Mouse (Mus musculus): ENCODE measurements at regions not wholly inside any gene's neighbourhood (a gene's known extent, or its start where the extent isn't known, plus 50 kb on each side); places are given as distances from the start of the nearest gene placed in this dataset.

- no peak overlapping the region for H3K4me2 ChIP-seq (replicated peaks)
- H3K36me3 ChIP-seq: no peaks in the 10 kb centered on the region
- no peaks in the 10 kb centered on the region for H3K9me3 ChIP-seq (replicated peaks)
- ATAC-seq (ENCODE audit: low FRiP score): no peak
- H3K4me3 ChIP-seq: no peak overlapping the region
- H3K9ac ChIP-seq: no peak overlapping the region
- WGBS: 92% methylated on average over 4 of the region's 4 CpGs
- H3K27me3 ChIP-seq: no peaks in the 10 kb centered on the region
- no peaks in the 10 kb centered on the region for H3K4me1 ChIP-seq
- H3K27ac ChIP-seq: no peak overlapping the region
Observed at GRCm38 (mm10) chr12:90946528-90946918, 208.3 kb upstream of the Dio2 start.

- ATAC-seq (ENCODE audit: low FRiP score): no peak
- H3K27ac ChIP-seq: no peak overlapping the region
- H3K9ac ChIP-seq: no peak overlapping the region
- no peaks in the 10 kb centered on the region for H3K4me1 ChIP-seq
- H3K36me3 ChIP-seq: no peaks in the 10 kb centered on the region
- 69% methylated on average over 6 of the region's 6 CpGs for WGBS
- H3K4me2 ChIP-seq (replicated peaks): no peak overlapping the region
- H3K27me3 ChIP-seq: no peaks in the 10 kb centered on the region
- no peak overlapping the region for H3K4me3 ChIP-seq
- no peaks in the 10 kb centered on the region for H3K9me3 ChIP-seq (replicated peaks)
Observed at GRCm38 (mm10) chr12:90945743-90946527, 207.7 kb upstream of the Dio2 start.

DNA sequence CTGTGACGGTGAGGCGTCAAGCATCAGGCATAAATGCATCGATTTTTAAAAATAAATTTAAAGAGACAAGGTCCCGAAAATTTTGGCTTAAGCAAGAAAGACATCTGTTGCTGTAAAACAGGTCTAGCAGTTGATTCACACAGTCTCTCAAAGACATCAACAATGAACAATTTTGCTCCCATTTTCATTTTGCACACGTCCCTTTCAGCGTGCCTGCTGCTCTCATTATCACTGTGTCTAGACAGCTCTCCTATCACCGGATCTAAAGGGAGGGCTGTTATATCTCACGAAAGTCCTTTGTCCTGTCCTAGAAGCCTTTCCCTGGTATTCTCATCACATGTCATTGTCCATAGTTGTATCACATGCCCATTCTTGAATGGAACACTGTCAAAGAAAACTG lies 194.4 kb upstream of the Dio2 start:
- H3K27me3 ChIP-seq: no peaks in the 10 kb centered on the region
- no peak overlapping the region for H3K27ac ChIP-seq
- no peak overlapping the region for H3K4me3 ChIP-seq
- no peaks in the 10 kb centered on the region for H3K4me1 ChIP-seq
- H3K4me2 ChIP-seq (replicated peaks): no peak overlapping the region
- no peak overlapping the region for H3K9ac ChIP-seq
- H3K9me3 ChIP-seq (replicated peaks): no peaks in the 10 kb centered on the region
- WGBS: 92% methylated on average over 8 of the region's 8 CpGs
- no peak for ATAC-seq (ENCODE audit: low FRiP score)
- H3K36me3 ChIP-seq: no peaks in the 10 kb centered on the region

DNA sequence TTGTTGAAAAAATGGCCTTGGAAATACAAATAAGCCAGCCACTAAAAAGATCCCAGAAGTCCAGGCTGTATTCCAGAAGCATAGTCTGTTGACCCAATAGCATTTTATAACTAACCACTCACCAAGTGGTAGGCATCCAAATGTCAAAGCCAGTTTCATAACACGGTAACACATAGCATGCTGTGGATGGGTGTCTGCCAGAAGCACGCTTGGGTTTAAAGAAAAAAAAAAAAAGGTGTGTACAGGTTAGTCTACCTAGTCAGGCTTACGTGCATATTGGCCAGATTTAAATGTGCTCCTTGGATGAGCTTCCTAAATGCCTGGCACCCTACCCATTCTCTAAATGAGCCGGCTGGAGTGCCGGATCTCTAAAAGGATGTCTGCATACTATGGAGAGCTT lies 194.0 kb upstream of the Dio2 start:
- Histone ChIP-seq H3K4me3 (no peak overlapping the region), H3K27ac (no peak overlapping the region), H3K4me2 (replicated peaks) (no peak overlapping the region), H3K4me1 (no peaks in the 10 kb centered on the region), H3K36me3 (no peaks in the 10 kb centered on the region), H3K27me3 (no peaks in the 10 kb centered on the region), H3K9me3 (replicated peaks) (no peaks in the 10 kb centered on the region), H3K9ac (no peak overlapping the region)
- 90% methylated on average over 5 of the region's 5 CpGs for WGBS
- no peak for ATAC-seq (ENCODE audit: low FRiP score)

GRCm38 (mm10) chr12:90930091-90930715 lies 192.0 kb upstream of the Dio2 start:
- Histone ChIP-seq H3K27ac (no peak overlapping the region), H3K9ac (no peak overlapping the region), H3K4me1 (no peaks in the 10 kb centered on the region), H3K36me3 (no peaks in the 10 kb centered on the region), H3K27me3 (no peaks in the 10 kb centered on the region), H3K4me3 (no peak overlapping the region), H3K4me2 (replicated peaks) (no peak overlapping the region), H3K9me3 (replicated peaks) (no peaks in the 10 kb centered on the region)
- WGBS: 75% methylated on average over 6 of the region's 6 CpGs
- no peak for ATAC-seq (ENCODE audit: low FRiP score)

GRCm38 (mm10) chr12:90923603-90924002 lies 185.4 kb upstream of the Dio2 start:
- H3K36me3 ChIP-seq: no peaks in the 10 kb centered on the region
- 93% methylated on average over 2 of the region's 2 CpGs for WGBS
- no peak overlapping the region for H3K27ac ChIP-seq
- H3K4me1 ChIP-seq: no peaks in the 10 kb centered on the region
- no peak overlapping the region for H3K9ac ChIP-seq
- H3K4me3 ChIP-seq: no peak overlapping the region
- no peak for ATAC-seq (ENCODE audit: low FRiP score)
- H3K4me2 ChIP-seq (replicated peaks): no peak overlapping the region
- no peaks in the 10 kb centered on the region for H3K9me3 ChIP-seq (replicated peaks)
- no peaks in the 10 kb centered on the region for H3K27me3 ChIP-seq

GRCm38 (mm10) chr12:90923148-90923547 lies 184.9 kb upstream of the Dio2 start:
- Histone ChIP-seq H3K4me3 (no peak overlapping the region), H3K27me3 (no peaks in the 10 kb centered on the region), H3K9ac (no peak overlapping the region), H3K4me1 (no peaks in the 10 kb centered on the region), H3K4me2 (replicated peaks) (no peak overlapping the region), H3K27ac (no peak overlapping the region), H3K9me3 (replicated peaks) (no peaks in the 10 kb centered on the region), H3K36me3 (no peaks in the 10 kb centered on the region)
- ATAC-seq (ENCODE audit: low FRiP score): no peak
- WGBS: 85% methylated on average over 3 of the region's 3 CpGs

DNA sequence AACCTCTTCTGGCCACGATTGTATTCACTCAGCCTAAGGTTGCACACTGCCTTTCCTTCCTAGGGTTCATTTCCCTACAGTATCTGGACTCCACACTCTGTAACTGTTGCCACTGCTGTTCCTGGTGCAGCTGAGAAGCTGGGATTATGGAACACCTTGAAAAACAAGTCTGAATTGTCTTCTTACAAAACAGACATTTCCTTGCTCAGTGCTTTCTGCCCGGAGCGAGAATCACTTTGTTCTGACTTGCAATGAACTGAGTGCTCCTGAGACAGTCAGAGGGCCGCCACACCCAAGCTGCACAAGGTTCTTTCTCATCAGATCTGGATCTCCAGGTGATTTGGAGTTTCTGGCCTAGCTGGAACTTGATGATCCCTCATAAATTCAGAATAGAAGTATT lies 183.0 kb upstream of the Dio2 start:
- no peaks in the 10 kb centered on the region for H3K27me3 ChIP-seq
- no peak overlapping the region for H3K27ac ChIP-seq
- H3K4me2 ChIP-seq (replicated peaks): no peak overlapping the region
- no peaks in the 10 kb centered on the region for H3K4me1 ChIP-seq
- no peaks in the 10 kb centered on the region for H3K36me3 ChIP-seq
- WGBS: 83% methylated on average over 4 of the region's 4 CpGs
- no peaks in the 10 kb centered on the region for H3K9me3 ChIP-seq (replicated peaks)
- H3K9ac ChIP-seq: no peak overlapping the region
- H3K4me3 ChIP-seq: no peak overlapping the region
- ATAC-seq (ENCODE audit: low FRiP score): no peak

GRCm38 (mm10) chr12:90915929-90916713 lies 177.9 kb upstream of the Dio2 start:
- no peak overlapping the region for H3K27ac ChIP-seq
- H3K27me3 ChIP-seq: no peaks in the 10 kb centered on the region
- H3K36me3 ChIP-seq: no peaks in the 10 kb centered on the region
- H3K4me2 ChIP-seq (replicated peaks): no peak overlapping the region
- no peak overlapping the region for H3K4me3 ChIP-seq
- no peaks in the 10 kb centered on the region for H3K4me1 ChIP-seq
- 75% methylated on average over 11 of the region's 11 CpGs for WGBS
- peak; percentile 61; the same call in 1 of the 2 replicates for ATAC-seq (ENCODE audit: low FRiP score)
- H3K9me3 ChIP-seq (replicated peaks): no peaks in the 10 kb centered on the region
- H3K9ac ChIP-seq: no peak overlapping the region

- no peak overlapping the region for H3K27ac ChIP-seq
- ATAC-seq (ENCODE audit: low FRiP score): no peak
- no peaks in the 10 kb centered on the region for H3K9me3 ChIP-seq (replicated peaks)
- 83% methylated on average over 6 of the region's 6 CpGs for WGBS
- H3K36me3 ChIP-seq: no peaks in the 10 kb centered on the region
- H3K4me1 ChIP-seq: no peaks in the 10 kb centered on the region
- H3K4me2 ChIP-seq (replicated peaks): no peak overlapping the region
- no peaks in the 10 kb centered on the region for H3K27me3 ChIP-seq
- no peak overlapping the region for H3K4me3 ChIP-seq
- H3K9ac ChIP-seq: no peak overlapping the region
Observed at GRCm38 (mm10) chr12:90903991-90904390, 165.8 kb upstream of the Dio2 start.

DNA sequence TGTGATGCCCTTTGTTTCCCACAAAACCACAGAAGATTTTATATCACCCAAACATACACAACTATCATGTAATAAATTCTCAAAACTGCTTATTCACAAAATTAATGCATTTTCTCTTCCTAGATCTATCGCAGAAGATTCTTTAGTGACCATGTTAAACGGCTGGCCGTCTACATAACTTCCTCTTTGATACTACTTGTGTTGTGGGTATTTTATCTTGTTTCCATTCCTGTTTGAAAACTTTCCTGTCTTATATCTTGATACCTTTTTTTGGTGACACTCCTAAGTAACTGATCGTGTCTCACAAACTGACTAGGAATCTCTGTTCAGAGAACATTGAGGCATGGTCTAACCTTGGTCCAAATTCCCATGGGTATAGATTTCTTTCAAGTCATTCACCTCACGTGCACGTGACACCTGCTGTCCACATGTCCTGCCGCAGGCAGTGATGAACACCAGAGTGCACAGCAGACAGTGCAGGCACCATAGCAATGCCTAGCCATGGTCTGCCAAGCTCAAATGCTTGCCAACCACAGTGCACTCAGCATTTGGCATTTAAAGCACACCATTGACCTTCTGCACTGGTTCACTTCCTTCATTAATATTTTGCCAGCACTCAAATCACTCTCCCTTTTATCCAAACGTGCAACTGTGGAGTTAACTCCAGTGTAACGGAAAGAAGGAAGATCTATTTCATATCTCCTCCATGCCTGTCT lies 155.6 kb upstream of the Dio2 start:
- H3K4me1 ChIP-seq: no peaks in the 10 kb centered on the region
- H3K27ac ChIP-seq: no peak overlapping the region
- 87% methylated on average over 9 of the region's 9 CpGs for WGBS
- no peaks in the 10 kb centered on the region for H3K9me3 ChIP-seq (replicated peaks)
- no peaks in the 10 kb centered on the region for H3K36me3 ChIP-seq
- H3K9ac ChIP-seq: no peak overlapping the region
- ATAC-seq (ENCODE audit: low FRiP score): no peak
- H3K27me3 ChIP-seq: no peaks in the 10 kb centered on the region
- no peak overlapping the region for H3K4me3 ChIP-seq
- H3K4me2 ChIP-seq (replicated peaks): no peak overlapping the region
